ENCODE assay signal across 8 mouse cellular contexts in genomic region chr19:7265478-7266191, GRCm38 (mm10). TPM values are rescaled to one million over a fixed set of nuclear protein-coding genes. Genes with fewer than 3 reads are reported as not detected.
A peak's percentile ranks its signal among the peaks of the same experiment; 100 is the strongest.
DNase-seq lines count a peak whose midpoint lies in the region; ATAC-seq and TF ChIP-seq lines count a peak whose summit lies in the region.

No protein-coding gene starts in this region.

- intact Hi-C loops in heart, postnatal 10 days (cut with DNase I) = loop anchor here (2.0 kb wide), 2 partner anchors 75 to 153 kb away; partner anchors contain the start of gene Mark2

- DNase-seq in lung, embryonic 14.5 days = peak; percentile 44
- DNase-seq in lung, postnatal 4 days = no peak
- DNase-seq in cerebellum, postnatal 25 days = peak; percentile 62 to 76
- peak; percentile 40 to 59 for DNase-seq in heart, postnatal 10 days
- peak; percentile 79 for DNase-seq in midbrain, embryonic 14.5 days
- no peak for DNase-seq in ovary, postnatal 14 days (ENCODE audit: low spot score)
- DNase-seq in frontal cortex, adult 2 months (ENCODE audit: extremely low spot score in 1 of 2, low spot score in 1 of 2) = no peak

- no peaks in the 10 kb centered on the region for H3K27me3 ChIP-seq in lung, embryonic 14.5 days (ENCODE audit: insufficient read depth, low read length)
- no peaks in the 10 kb centered on the region for H3K27me3 ChIP-seq in midbrain, embryonic 14.5 days (ENCODE audit: control insufficient read depth, insufficient read depth, low read length)

- peak overlapping the region; percentile 89 for H3K4me2 ChIP-seq in lung, embryonic 14.5 days
- peak overlapping the region; percentile 93 for H3K4me2 ChIP-seq in midbrain, embryonic 14.5 days (ENCODE audit: low read length)

- no peak overlapping the region; the same call in 1 of the 2 replicates for H3K9ac ChIP-seq in lung, embryonic 14.5 days
- H3K9ac ChIP-seq in midbrain, embryonic 14.5 days (replicated peaks; ENCODE audit: low read length) = no peak overlapping the region

- ATAC-seq in lung, embryonic 14.5 days (ENCODE audit: insufficient read depth) = 0 out of 2 replicates have a peak, but pooled peaks have one; percentile 4
- ATAC-seq in midbrain, embryonic 14.5 days (ENCODE audit: low FRiP score, low TSS enrichment) = peak; percentile 3; the same call in 1 of the 2 replicates
- ATAC-seq in megakaryocyte progenitor cell, adult 5-6 weeks (replicated peaks; ENCODE audit: poor library complexity) = no peak

- WGBS in lung, embryonic 14.5 days = 21% methylated on average over 14 of the region's 14 CpGs
- WGBS in midbrain, embryonic 14.5 days = 7% methylated on average over 14 of the region's 14 CpGs

- peaks cover 6% of the 10 kb centered on the region; the same call in 1 of the 2 replicates for H3K9me3 ChIP-seq in lung, embryonic 14.5 days (ENCODE audit: low read depth, low read length)
- H3K9me3 ChIP-seq in midbrain, embryonic 14.5 days (ENCODE audit: control insufficient read depth, low read length) = no peaks in the 10 kb centered on the region

- H3K27ac ChIP-seq in lung, embryonic 14.5 days (ENCODE audit: low read depth) = peak overlapping the region; percentile 65; the same call in 1 of the 2 replicates
- peak overlapping the region; percentile 98 for H3K27ac ChIP-seq in midbrain, embryonic 14.5 days (replicated peaks; ENCODE audit: low read depth, low read length)

- no peak overlapping the region for H3K4me3 ChIP-seq in lung, embryonic 14.5 days (ENCODE audit: low read depth, low read length)
- H3K4me3 ChIP-seq in midbrain, embryonic 14.5 days (replicated peaks; ENCODE audit: low read depth, low read length) = no peak overlapping the region

- TF ChIP-seq CTCF in lung, embryonic 14.5 days (IDR thresholded peaks at IDR 0.05; ENCODE audit: low read depth) = no peak

- H3K36me3 ChIP-seq in lung, embryonic 14.5 days (ENCODE audit: insufficient read depth) = peaks cover 3% of the 10 kb centered on the region; the same call in 1 of the 2 replicates
- H3K36me3 ChIP-seq in midbrain, embryonic 14.5 days (ENCODE audit: control insufficient read depth, insufficient read depth, low read length) = peaks cover 5% of the 10 kb centered on the region

- H3K4me1 ChIP-seq in lung, embryonic 14.5 days (ENCODE audit: insufficient read depth) = peaks cover 38% of the 10 kb centered on the region
- peaks cover 50% of the 10 kb centered on the region for H3K4me1 ChIP-seq in midbrain, embryonic 14.5 days (ENCODE audit: control insufficient read depth, insufficient read depth, low read length)

RNA-seq across cellular contexts. Expression of gene Rcor2, which starts 1.5 kb away (rescaled TPM):
- 6.0 and 7.9 TPM in 2 replicates for polyA plus RNA-seq in lung, embryonic 14.5 days (2014; fragmentation: Nextera tagmentation; extraction: Ambion mirVana)
- 10 to 100 TPM; 12.9 to 26.0 TPM for total RNA-seq in heart, postnatal 10 days (2021)
- polyA plus RNA-seq in midbrain, embryonic 14.5 days (2014; fragmentation: Nextera tagmentation; extraction: Ambion mirVana) = 23.1 and 26.6 TPM in 2 replicates
- polyA plus RNA-seq in frontal cortex, adult 2 months (2012; rRNA removed) = 20.2 and 24.6 TPM in 2 replicates
- total RNA-seq in megakaryocyte progenitor cell, adult 5-6 weeks (2015) = 0.99 and 1.2 TPM in 2 replicates
- 1.2 and 2.7 TPM in 2 replicates for total RNA-seq in megakaryocyte progenitor cell, adult 5-6 weeks (2017)

RNA-seq across cellular contexts. Expression of gene Naa40, which starts 24.7 kb away (rescaled TPM):
- polyA plus RNA-seq in lung, embryonic 14.5 days (2014; fragmentation: Nextera tagmentation; extraction: Ambion mirVana) = 64.9 and 65.8 TPM in 2 replicates
- total RNA-seq in heart, postnatal 10 days (2021) = 10 to 100 TPM; 25.5 to 28.7 TPM
- polyA plus RNA-seq in midbrain, embryonic 14.5 days (2014; fragmentation: Nextera tagmentation; extraction: Ambion mirVana) = 68.6 and 77.8 TPM in 2 replicates
- 73.6 and 74.1 TPM in 2 replicates for polyA plus RNA-seq in frontal cortex, adult 2 months (2012; rRNA removed)
- 49.8 and 57.5 TPM in 2 replicates for total RNA-seq in megakaryocyte progenitor cell, adult 5-6 weeks (2015)
- total RNA-seq in megakaryocyte progenitor cell, adult 5-6 weeks (2017) = 47.1 and 51.8 TPM in 2 replicates

RNA-seq across cellular contexts. Expression of gene Cox8a, which starts 48.2 kb away (rescaled TPM):
- polyA plus RNA-seq in lung, embryonic 14.5 days (2014; fragmentation: Nextera tagmentation; extraction: Ambion mirVana) = 917 and 922 TPM in 2 replicates
- total RNA-seq in heart, postnatal 10 days (2021) = 100 to 1,000 TPM; 661 to 717 TPM
- 921 and 1,195 TPM in 2 replicates for polyA plus RNA-seq in midbrain, embryonic 14.5 days (2014; fragmentation: Nextera tagmentation; extraction: Ambion mirVana)
- 1,156 and 1,379 TPM in 2 replicates for polyA plus RNA-seq in frontal cortex, adult 2 months (2012; rRNA removed)
- 599 and 622 TPM in 2 replicates for total RNA-seq in megakaryocyte progenitor cell, adult 5-6 weeks (2015)
- total RNA-seq in megakaryocyte progenitor cell, adult 5-6 weeks (2017) = 549 and 714 TPM in 2 replicates

RNA-seq across cellular contexts. Expression of gene Otub1, which starts 59.5 kb away (rescaled TPM):
- 206 and 221 TPM in 2 replicates for polyA plus RNA-seq in lung, embryonic 14.5 days (2014; fragmentation: Nextera tagmentation; extraction: Ambion mirVana)
- 100 to 1,000 TPM; 102 to 104 TPM for total RNA-seq in heart, postnatal 10 days (2021)
- 244 and 263 TPM in 2 replicates for polyA plus RNA-seq in midbrain, embryonic 14.5 days (2014; fragmentation: Nextera tagmentation; extraction: Ambion mirVana)
- 253 and 260 TPM in 2 replicates for polyA plus RNA-seq in frontal cortex, adult 2 months (2012; rRNA removed)
- total RNA-seq in megakaryocyte progenitor cell, adult 5-6 weeks (2015) = 33.1 and 34.0 TPM in 2 replicates
- total RNA-seq in megakaryocyte progenitor cell, adult 5-6 weeks (2017) = 60.8 and 69.5 TPM in 2 replicates

Comparison
In these comparisons a context has a peak if more than half of its experiments do, and no peak if none do; other contexts are left out.
1. DNase-seq: peak in lung, embryonic 14.5 days (single experiment), cerebellum, postnatal 25 days (2 of 2), heart, postnatal 10 days (2 of 2) and midbrain, embryonic 14.5 days (single experiment); none in lung, postnatal 4 days (0 of 2), ovary, postnatal 14 days (single experiment) and frontal cortex, adult 2 months (0 of 2).